In the genomic region with DNA sequence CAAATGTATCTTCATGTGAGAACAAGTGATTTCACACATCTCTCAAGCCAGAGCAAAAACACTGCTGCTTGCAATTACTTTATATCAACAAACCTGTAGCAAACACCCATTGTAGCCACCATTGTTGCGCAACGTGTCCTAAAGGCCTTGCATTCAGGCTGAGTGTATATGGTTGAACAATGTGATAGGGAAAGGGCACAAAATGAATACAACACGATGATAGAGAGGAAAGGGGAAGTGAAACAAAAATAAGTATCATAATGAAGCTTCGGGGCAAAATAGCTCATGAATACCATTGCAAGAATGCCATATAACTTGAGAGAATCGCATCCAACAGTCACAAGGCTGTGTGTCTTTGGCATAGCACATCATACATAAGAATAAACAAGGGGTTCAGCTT, we compare ENCODE assay signal across 22 mouse cellular contexts.
"Had no signal": no experiment of that assay in that cellular context is flagged by ENCODE, and none has a peak within 500 bp of the region (broad histone marks: within the 10 kb centered on the region; RNA-seq: fewer than 3 reads in every experiment).

No protein-coding gene starts in this region.

- H3K27ac ChIP-seq: kidney, embryonic 15.5 days; left cerebral cortex, adult 2 months; limb, embryonic 12.5 days; limb, embryonic 15.5 days; liver, embryonic 14.5 days; macrophage; midbrain, embryonic 12.5 days; midbrain, embryonic 15.5 days; neural tube, embryonic 13.5 days; stomach, embryonic 15.5 days had no signal

- ATAC-seq: liver, postnatal 0 days; midbrain, embryonic 15.5 days had no signal

- H3K27me3 ChIP-seq: kidney, embryonic 15.5 days; limb, embryonic 12.5 days; limb, embryonic 15.5 days; megakaryocyte, embryonic 14.5 days; midbrain, embryonic 12.5 days; midbrain, embryonic 15.5 days; neural tube, embryonic 13.5 days; stomach, embryonic 15.5 days had no signal

- DNase-seq: kidney, adult 8-10 months; kidney, postnatal 10 days; kidney, postnatal 36 days; layer of hippocampus, postnatal 36 days; liver, postnatal 0 days; lung, embryonic 14.5 days; retina, postnatal 1 day; right cerebral cortex, postnatal 25 days; spleen, adult 18-20 months; thymus, postnatal 36 days had no signal

- H3K9ac ChIP-seq: kidney, embryonic 15.5 days; limb, embryonic 12.5 days; limb, embryonic 15.5 days; liver, embryonic 14.5 days; liver, postnatal 0 days; lung, embryonic 14.5 days; midbrain, embryonic 12.5 days; midbrain, embryonic 15.5 days; neural tube, embryonic 13.5 days; stomach, embryonic 15.5 days had no signal

- H3K36me3 ChIP-seq: kidney, embryonic 15.5 days; limb, embryonic 12.5 days; limb, embryonic 15.5 days; midbrain, embryonic 12.5 days; midbrain, embryonic 15.5 days; neural tube, embryonic 13.5 days; stomach, embryonic 15.5 days had no signal

- H3K9me3 ChIP-seq: kidney, embryonic 15.5 days; limb, embryonic 12.5 days; limb, embryonic 15.5 days; megakaryocyte, embryonic 14.5 days; midbrain, embryonic 12.5 days; midbrain, embryonic 15.5 days; neural tube, embryonic 13.5 days; stomach, embryonic 15.5 days had no signal

- H3K4me2 ChIP-seq: kidney, embryonic 15.5 days; limb, embryonic 12.5 days; limb, embryonic 15.5 days; liver, embryonic 11.5 days; lung, embryonic 14.5 days; midbrain, embryonic 12.5 days; midbrain, embryonic 15.5 days; neural tube, embryonic 13.5 days; stomach, embryonic 15.5 days had no signal

- H3K4me1 ChIP-seq: kidney, embryonic 15.5 days; limb, embryonic 12.5 days; limb, embryonic 15.5 days; megakaryocyte, embryonic 14.5 days; midbrain, embryonic 15.5 days; neural tube, embryonic 13.5 days; stomach, embryonic 15.5 days had no signal

- H3K4me3 ChIP-seq: kidney, embryonic 15.5 days; left cerebral cortex, adult 2 months; limb, embryonic 12.5 days; limb, embryonic 15.5 days; megakaryocyte, embryonic 14.5 days; midbrain, embryonic 12.5 days; midbrain, embryonic 15.5 days; neural tube, embryonic 13.5 days; stomach, embryonic 15.5 days had no signal
